Mouse (Mus musculus) splenic B cell, adult 2 months (primary cell): ENCODE measurements at regions not wholly inside any gene's neighbourhood (a gene's known extent, or its start where the extent isn't known, plus 50 kb on each side); places are given as distances from the start of the nearest gene placed in this dataset.
"Not testable (repeated sequence)": the region's sequence is repeated elsewhere in the genome, so short reads cannot be mapped to it uniquely, and the experiment has no call there.

Experiments used
- DNase-seq: peaks from one replicate; pipeline ENCODE4 v3.0.0-alpha.2; 2011; ENCODE audit warnings: low read depth, low spot score
- H3K27me3 ChIP-seq: 2 replicates; pipeline ENCODE4 v1.6.1; 2012; ENCODE audit warnings: mild to moderate bottlenecking, low read length, moderate library complexity, mixed read lengths; ENCODE audit not compliant: control insufficient read depth, poor library complexity, insufficient read depth, severe bottlenecking
- H3K36me3 ChIP-seq: 2 replicates; pipeline ENCODE4 v1.6.1; 2012; ENCODE audit warnings: mild to moderate bottlenecking, low read length, moderate library complexity, mixed read lengths; ENCODE audit not compliant: control insufficient read depth, poor library complexity, insufficient read depth, severe bottlenecking

- DNase-seq = no peak
- no peaks in the 10 kb centered on the region for H3K27me3 ChIP-seq
- H3K36me3 ChIP-seq = no peaks in the 10 kb centered on the region
Measured at GRCm38 (mm10) chr3:83530243-83530847, 235.8 kb upstream of the Sfrp2 start.

DNA sequence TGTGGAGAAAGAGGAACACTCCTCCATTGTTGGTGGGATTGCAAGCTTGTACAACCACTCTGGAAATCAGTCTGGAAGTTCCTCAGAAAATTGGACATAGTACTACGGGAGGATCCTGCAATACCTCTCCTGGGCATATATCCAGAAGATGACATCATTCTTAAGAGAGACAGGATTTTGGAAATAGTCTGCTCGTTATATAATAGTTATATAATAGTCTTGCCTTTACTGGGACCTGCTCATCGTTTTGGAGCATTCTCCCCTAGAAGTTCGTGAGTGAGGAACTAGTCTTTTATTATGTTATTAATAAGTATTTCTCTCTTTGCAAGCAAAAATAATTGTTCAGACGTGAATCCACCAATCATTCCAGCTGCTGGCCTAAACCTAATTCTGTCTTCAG lies 229.5 kb upstream of the Sfrp2 start:
- DNase-seq, H3K27me3 ChIP-seq, H3K36me3 ChIP-seq: not testable (repeated sequence)

DNA sequence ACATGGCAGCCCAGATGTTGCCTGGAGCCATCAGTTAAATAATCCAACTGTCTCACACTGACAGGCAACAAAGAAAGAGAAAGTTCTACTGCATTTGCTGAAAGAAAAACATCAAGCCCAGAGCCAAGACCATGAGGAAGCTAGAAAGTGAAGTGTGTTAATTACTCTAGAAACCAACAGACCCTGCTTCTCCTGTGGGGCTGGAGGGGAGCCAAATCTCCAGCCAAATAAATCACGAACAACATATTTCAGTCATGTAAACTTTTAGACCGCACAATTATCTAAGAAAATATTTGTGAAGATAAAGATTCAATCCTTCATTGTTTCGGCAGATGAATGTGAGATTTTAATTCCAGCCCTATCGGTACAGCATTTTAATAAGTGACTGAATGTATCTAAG lies 228.9 kb upstream of the Sfrp2 start:
- Histone ChIP-seq H3K36me3 (no peaks in the 10 kb centered on the region), H3K27me3 (no peaks in the 10 kb centered on the region)
- no peak for DNase-seq

DNA sequence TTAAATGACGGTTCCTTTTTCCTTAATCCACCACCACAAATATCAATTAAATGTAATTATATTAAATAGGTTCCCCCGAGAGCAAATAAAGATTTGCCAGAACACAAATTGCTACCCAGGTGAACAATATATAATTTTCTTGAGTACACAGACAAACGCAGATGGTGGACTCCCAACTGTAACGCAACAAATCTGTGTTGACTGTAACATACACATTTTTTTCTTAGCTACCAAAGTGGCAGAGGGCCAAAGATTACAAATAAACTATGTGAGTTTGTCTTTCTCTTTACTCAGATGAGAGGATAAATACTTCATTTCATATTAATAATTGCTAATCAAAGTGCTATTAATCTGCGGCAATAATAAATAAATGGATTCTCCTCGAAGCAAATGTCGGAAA lies 228.4 kb upstream of the Sfrp2 start:
- Histone ChIP-seq H3K27me3 (no peaks in the 10 kb centered on the region), H3K36me3 (no peaks in the 10 kb centered on the region)
- DNase-seq = no peak

- DNase-seq = no peak
- Histone ChIP-seq H3K36me3 (no peaks in the 10 kb centered on the region), H3K27me3 (no peaks in the 10 kb centered on the region)
Measured at GRCm38 (mm10) chr3:83538898-83539297, 227.2 kb upstream of the Sfrp2 start.

- DNase-seq = no peak
- H3K36me3 ChIP-seq = no peaks in the 10 kb centered on the region
- H3K27me3 ChIP-seq = no peaks in the 10 kb centered on the region
Measured at GRCm38 (mm10) chr3:83540997-83541932, 224.9 kb upstream of the Sfrp2 start.

DNA sequence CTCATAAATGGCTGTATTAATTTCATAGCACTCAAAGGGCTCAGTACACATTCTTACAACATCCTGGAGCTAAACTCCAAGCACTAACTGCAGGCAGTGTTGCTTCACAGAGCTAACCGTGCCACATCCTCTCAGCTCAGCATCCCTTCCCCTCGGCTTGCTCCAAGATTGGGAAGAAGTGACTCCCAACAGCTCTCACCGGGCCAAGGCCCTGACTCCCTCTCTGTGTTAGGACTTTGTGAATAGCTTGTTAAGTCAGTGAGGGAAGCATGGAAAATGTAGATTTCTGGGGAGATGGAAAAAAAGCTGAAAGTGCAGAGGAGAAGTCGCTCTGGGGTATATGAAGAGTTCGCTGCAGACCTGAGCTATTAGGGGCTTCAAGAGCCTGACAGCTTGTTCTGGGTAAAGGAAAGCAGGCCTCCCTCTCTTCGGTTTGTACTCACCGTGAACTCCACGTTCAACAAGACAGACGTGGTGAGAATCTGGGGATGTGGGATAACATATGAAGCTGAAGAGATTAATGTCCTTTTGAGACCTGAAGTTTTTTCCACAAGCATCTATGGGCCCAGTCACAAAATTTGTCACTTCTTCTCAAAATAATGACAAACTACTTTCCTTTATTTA lies 213.5 kb upstream of the Sfrp2 start:
- Histone ChIP-seq H3K36me3 (no peaks in the 10 kb centered on the region), H3K27me3 (peaks cover 2% of the 10 kb centered on the region; the same call in 1 of the 2 replicates)
- no peak for DNase-seq

GRCm38 (mm10) chr3:83553858-83554257 lies 212.3 kb upstream of the Sfrp2 start:
- Histone ChIP-seq H3K27me3 (peaks cover 2% of the 10 kb centered on the region; the same call in 1 of the 2 replicates), H3K36me3 (no peaks in the 10 kb centered on the region)
- no peak for DNase-seq

DNA sequence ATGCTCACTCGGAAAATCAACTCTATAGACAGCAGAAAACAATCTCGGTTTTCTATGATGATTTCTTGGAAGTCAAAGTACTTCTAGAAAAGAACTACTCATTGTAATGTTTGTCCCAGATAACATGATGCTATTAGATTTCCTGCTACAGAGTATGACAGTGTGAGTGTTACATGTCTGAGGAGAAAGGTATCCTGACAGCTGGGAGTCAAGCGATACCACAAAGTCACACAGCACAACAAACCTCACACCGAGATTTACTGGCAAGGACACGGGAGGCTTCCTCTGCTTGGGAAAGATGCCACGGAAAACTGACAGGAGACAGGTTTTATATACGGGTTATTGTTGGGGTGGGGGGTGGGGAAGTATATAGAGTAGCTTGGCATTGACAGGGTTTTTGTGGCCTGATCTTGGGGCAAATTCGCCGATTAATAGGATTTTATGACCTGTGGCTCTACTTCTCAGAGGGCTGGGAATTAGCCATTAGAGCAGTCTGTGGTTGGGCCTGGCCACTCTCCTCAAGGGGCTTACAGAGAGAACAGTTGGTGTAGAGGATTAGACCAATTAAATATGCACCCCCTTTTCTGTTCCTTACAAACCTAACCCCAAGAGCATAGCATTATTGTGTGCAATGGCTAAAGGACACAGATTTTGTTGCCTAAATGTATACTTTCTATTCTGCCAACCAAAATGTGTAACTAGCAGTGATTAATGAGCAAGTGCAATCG lies 209.2 kb upstream of the Sfrp2 start:
- DNase-seq = no peak
- H3K36me3 ChIP-seq = no peaks in the 10 kb centered on the region
- H3K27me3 ChIP-seq = no peaks in the 10 kb centered on the region

GRCm38 (mm10) chr3:83562026-83562425 lies 204.1 kb upstream of the Sfrp2 start:
- Histone ChIP-seq H3K27me3 (no peaks in the 10 kb centered on the region), H3K36me3 (no peaks in the 10 kb centered on the region)
- no peak for DNase-seq

DNA sequence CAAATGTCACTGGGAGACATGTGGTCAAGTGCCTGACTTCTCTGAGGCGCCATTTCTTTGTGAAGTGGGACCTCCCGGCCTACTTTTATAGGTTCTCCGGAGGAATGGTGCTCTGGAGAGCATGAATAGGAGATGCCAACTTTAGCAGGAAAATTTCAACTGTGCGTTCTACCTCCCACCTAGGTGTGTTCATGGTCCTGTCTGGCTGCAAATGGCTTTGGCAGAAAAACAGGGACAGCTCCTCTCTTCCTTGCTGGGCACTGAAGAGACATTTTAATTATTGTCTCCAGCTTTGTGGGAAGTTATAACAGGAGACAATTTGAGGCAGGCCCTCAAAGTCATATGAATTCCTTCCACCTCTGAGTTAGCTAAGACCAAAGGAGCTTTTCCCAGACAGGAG lies 190.6 kb upstream of the Sfrp2 start:
- H3K27me3 ChIP-seq = no peaks in the 10 kb centered on the region
- DNase-seq = no peak
- no peaks in the 10 kb centered on the region for H3K36me3 ChIP-seq

DNA sequence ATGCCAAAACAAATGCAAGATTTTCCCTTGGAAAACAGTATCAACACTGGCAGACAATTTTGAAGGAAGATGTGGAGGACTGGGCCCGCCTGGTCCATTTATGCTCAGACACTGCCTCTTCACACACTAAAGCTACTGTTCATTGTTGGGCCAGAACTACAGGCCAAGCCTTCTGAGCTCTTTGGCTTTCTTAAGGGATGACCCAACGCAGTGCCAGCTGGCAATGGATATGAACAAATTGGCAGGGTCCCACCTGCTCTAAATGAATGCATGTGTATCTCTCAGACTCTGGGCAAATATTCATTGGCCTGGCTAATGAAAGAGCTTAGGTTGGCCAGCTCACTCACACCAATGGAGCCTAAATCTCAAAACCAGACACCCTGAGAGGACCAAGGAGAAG lies 190.0 kb upstream of the Sfrp2 start:
- Histone ChIP-seq H3K27me3 (no peaks in the 10 kb centered on the region), H3K36me3 (no peaks in the 10 kb centered on the region)
- DNase-seq = no peak

- no peaks in the 10 kb centered on the region for H3K27me3 ChIP-seq
- no peaks in the 10 kb centered on the region for H3K36me3 ChIP-seq
- DNase-seq = no peak
Measured at GRCm38 (mm10) chr3:83580766-83581165, 185.4 kb upstream of the Sfrp2 start.

DNA sequence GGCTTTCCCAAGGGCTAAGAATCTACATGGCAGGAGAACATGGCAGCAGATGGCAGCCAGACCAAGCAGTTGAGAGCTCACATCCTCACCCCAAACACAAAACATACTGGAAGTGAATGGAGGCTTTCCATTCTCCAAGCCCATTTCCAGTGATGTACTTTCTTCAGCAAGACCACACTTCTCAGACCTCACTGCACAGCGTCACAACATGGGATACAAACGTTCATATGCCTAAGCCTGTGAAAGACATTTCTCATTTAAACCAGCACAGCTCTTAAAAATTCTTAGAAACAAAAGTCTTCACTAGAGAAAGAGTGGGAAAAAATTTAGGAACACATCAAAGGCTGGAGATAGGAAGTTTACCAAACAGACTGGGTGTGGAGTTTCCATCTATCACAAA lies 183.9 kb upstream of the Sfrp2 start:
- Histone ChIP-seq H3K27me3 (no peaks in the 10 kb centered on the region), H3K36me3 (no peaks in the 10 kb centered on the region)
- DNase-seq = no peak
